Mouse (Mus musculus): ENCODE data around the gene Tigit. TPM values are rescaled to one million over a fixed set of nuclear protein-coding genes. Genes with fewer than 3 reads are reported as not detected.

The Tigit gene
- polyA plus RNA-seq, 1 experiment from 2014 or later = not detected

DNA sequence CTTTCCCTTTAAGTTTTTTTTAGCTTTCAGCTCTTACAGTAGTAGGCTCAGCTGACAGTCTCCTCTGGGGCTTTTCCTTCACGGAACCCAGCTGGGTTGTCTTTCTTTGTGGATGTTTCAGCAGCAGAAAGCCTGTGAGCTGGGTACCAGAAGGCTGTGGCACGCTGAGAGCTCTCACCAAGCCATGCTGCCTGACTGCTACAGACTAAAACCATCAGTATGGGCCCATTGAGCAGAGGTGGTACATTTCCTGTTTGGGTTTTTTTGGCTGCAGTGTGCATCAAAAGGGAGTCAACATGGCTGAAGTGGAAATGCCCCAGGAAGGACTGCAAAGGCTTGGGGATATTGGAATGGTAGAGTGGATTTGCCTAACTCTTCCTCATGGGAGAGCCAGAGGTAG, 64.2 kb downstream of the Tigit start:
- WGBS = 81% methylated on average over 2 of the region's 2 CpGs
- Histone ChIP-seq H3K4me2 (ENCODE audit: low read length) (no peak overlapping the region), H3K27ac (replicated peaks; ENCODE audit: low read depth, low read length) (no peak overlapping the region), H3K27me3 (ENCODE audit: control insufficient read depth, insufficient read depth, low read length) (no peaks in the 10 kb centered on the region), H3K9ac (replicated peaks; ENCODE audit: low read length) (no peak overlapping the region), H3K36me3 (ENCODE audit: control insufficient read depth, insufficient read depth, low read length) (peaks cover 19% of the 10 kb centered on the region; the same call in 1 of the 2 replicates), H3K9me3 (ENCODE audit: control insufficient read depth, low read length) (no peaks in the 10 kb centered on the region), H3K4me1 (ENCODE audit: control insufficient read depth, insufficient read depth, low read length) (peaks cover 12% of the 10 kb centered on the region; the same call in 1 of the 2 replicates), H3K4me3 (replicated peaks; ENCODE audit: low read depth, low read length) (no peak overlapping the region)
- DNase-seq = no peak
- ATAC-seq (ENCODE audit: low FRiP score, low TSS enrichment) = no peak

MicroRNAs encoded within 50 kb of the gene (microRNA counts, 519-probe panel; counts per million panel counts)
- not detected for microRNA mmu-miR-568

Small RNA genes within 50 kb of the gene (microRNA-seq; reads per million reads assigned to microRNA genes)
- not detected for gene Mir568

Other genes starting within 250 kb of the Tigit start
- gene Drd3, start 89.9 kb upstream of the Tigit start, polyA plus RNA-seq (2014; fragmentation: Nextera tagmentation; extraction: Ambion mirVana) = not detected in 2 replicates
- gene Ccdc191, start 225.7 kb upstream of the Tigit start, polyA plus RNA-seq (2014; fragmentation: Nextera tagmentation; extraction: Ambion mirVana) = 6.6 and 8.6 TPM in 2 replicates

All from midbrain, embryonic 14.5 days (tissue).